Mouse (Mus musculus): Measurements from ENCODE around the gene Tchhl1.

The Tchhl1 gene

GRCm38 (mm10) chr3:93504536-93505189 lies 36.1 kb downstream of the Tchhl1 start:
- DNase-seq (ENCODE audit: low spot score): no peak

- DNase-seq (ENCODE audit: low spot score): no peak
These were observed 37.7 kb downstream of the Tchhl1 start for GRCm38 (mm10) chr3:93505960-93506863.

- no peak for DNase-seq (ENCODE audit: low spot score)
These were observed 38.3 kb downstream of the Tchhl1 start for GRCm38 (mm10) chr3:93506881-93507325.

GRCm38 (mm10) chr3:93509301-93509700 lies 40.7 kb downstream of the Tchhl1 start:
- DNase-seq (ENCODE audit: low spot score): no peak

- no peak for DNase-seq (ENCODE audit: low spot score)
These were observed 42.5 kb downstream of the Tchhl1 start for GRCm38 (mm10) chr3:93511036-93511435.

- DNase-seq (ENCODE audit: low spot score): no peak
These were observed 43.2 kb downstream of the Tchhl1 start for GRCm38 (mm10) chr3:93511801-93512200.

GRCm38 (mm10) chr3:93512386-93513101 lies 44.0 kb downstream of the Tchhl1 start:
- no peak for DNase-seq (ENCODE audit: low spot score)

GRCm38 (mm10) chr3:93514628-93515027 lies 46.1 kb downstream of the Tchhl1 start:
- DNase-seq (ENCODE audit: low spot score): no peak

- no peak for DNase-seq (ENCODE audit: low spot score)
These were observed 48.8 kb downstream of the Tchhl1 start for GRCm38 (mm10) chr3:93517343-93517742.

- DNase-seq (ENCODE audit: low spot score): no peak
These were observed 51.3 kb downstream of the Tchhl1 start for GRCm38 (mm10) chr3:93519856-93520329.

GRCm38 (mm10) chr3:93520330-93521193 lies 52.0 kb downstream of the Tchhl1 start, which contains the start of gene S100a11:
Gene S100a11, plus strand, starts transcription at chr3:93520488.
- DNase-seq (ENCODE audit: low spot score): no peak
